Mouse (Mus musculus) thymus, postnatal 36 days (tissue): ENCODE data around the gene Fam160a1.

Experiments used
- DNase-seq, 2 experiments: peaks; one replicate each; pipeline ENCODE4 v3.0.0; 2022; ENCODE audit warnings: mixed read lengths in 2 of 2

The Fam160a1 gene

GRCm38 (mm10) chr3:85677133-85677532 lies 140.0 kb downstream of the Fam160a1 start:
- DNase-seq = no peak

- DNase-seq = no peak
Observed at GRCm38 (mm10) chr3:85669844-85670243, 147.2 kb downstream of the Fam160a1 start.

- no peak for DNase-seq
Observed at GRCm38 (mm10) chr3:85667683-85668082, 149.4 kb downstream of the Fam160a1 start.

GRCm38 (mm10) chr3:85666736-85667135 lies 150.4 kb downstream of the Fam160a1 start:
- no peak for DNase-seq

- no peak for DNase-seq
Observed at GRCm38 (mm10) chr3:85666166-85666565, 150.9 kb downstream of the Fam160a1 start.

GRCm38 (mm10) chr3:85664591-85665171 lies 152.4 kb downstream of the Fam160a1 start:
- DNase-seq = no peak

GRCm38 (mm10) chr3:85663826-85664225 lies 153.3 kb downstream of the Fam160a1 start:
- no peak for DNase-seq

GRCm38 (mm10) chr3:85661926-85662813 lies 154.9 kb downstream of the Fam160a1 start:
- DNase-seq = no peak

- DNase-seq = no peak
Observed at GRCm38 (mm10) chr3:85659681-85660080, 157.4 kb downstream of the Fam160a1 start.

GRCm38 (mm10) chr3:85655538-85655937 lies 161.6 kb downstream of the Fam160a1 start:
- DNase-seq = no peak

- no peak for DNase-seq
Observed at GRCm38 (mm10) chr3:85652727-85653665, 164.1 kb downstream of the Fam160a1 start.

GRCm38 (mm10) chr3:85649176-85649575 lies 167.9 kb downstream of the Fam160a1 start:
- no peak for DNase-seq

GRCm38 (mm10) chr3:85645517-85646004 lies 171.5 kb downstream of the Fam160a1 start:
- DNase-seq = no peak

GRCm38 (mm10) chr3:85644814-85645213 lies 172.3 kb downstream of the Fam160a1 start:
- DNase-seq = no peak

- DNase-seq = no peak
Observed at GRCm38 (mm10) chr3:85641751-85642150, 175.3 kb downstream of the Fam160a1 start.

GRCm38 (mm10) chr3:85636716-85637447 lies 180.2 kb downstream of the Fam160a1 start:
- DNase-seq = no peak

GRCm38 (mm10) chr3:85635591-85635990 lies 181.5 kb downstream of the Fam160a1 start:
- DNase-seq = no peak

- DNase-seq = no peak
Observed at GRCm38 (mm10) chr3:85635126-85635419, 182.0 kb downstream of the Fam160a1 start.

- no peak for DNase-seq
Observed at GRCm38 (mm10) chr3:85634389-85635125, 182.5 kb downstream of the Fam160a1 start.

- no peak for DNase-seq
Observed at GRCm38 (mm10) chr3:85633733-85634132, 183.4 kb downstream of the Fam160a1 start.

GRCm38 (mm10) chr3:85629895-85630510 lies 187.1 kb downstream of the Fam160a1 start:
- DNase-seq = no peak
